Comparison of ENCODE assay signal across 13 mouse cellular contexts in the genomic region with DNA sequence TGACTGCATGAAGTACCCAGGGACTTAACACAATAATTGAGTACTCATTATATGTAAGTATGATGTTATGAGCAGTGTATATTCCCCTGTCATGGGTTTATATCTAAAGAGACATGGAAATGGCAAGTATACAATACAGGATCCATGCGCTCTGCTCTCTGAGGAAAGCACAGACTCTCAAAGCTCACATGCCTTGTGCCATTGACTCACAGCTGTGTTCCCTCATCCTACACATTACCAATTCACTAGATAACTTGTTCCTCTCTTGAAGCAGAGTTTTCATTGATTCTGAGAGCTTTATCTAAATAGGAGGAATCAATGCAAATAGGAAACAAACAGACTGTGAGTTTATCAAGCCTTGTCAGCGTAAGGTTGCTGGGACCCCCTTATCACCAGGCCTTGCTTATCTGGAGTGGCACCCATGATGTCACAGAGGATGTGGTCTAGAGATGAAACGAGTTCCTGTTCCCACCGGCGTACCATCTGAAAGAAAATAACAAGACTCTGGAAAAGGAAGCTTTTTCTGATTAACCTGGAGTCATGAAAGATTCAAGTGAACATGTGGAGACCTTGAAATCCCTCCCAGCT.
DNase-seq lines count a peak whose midpoint lies in the region; ATAC-seq and TF ChIP-seq lines count a peak whose summit lies in the region.
"Had no signal": no experiment of that assay in that cellular context is flagged by ENCODE, and none has a peak within 500 bp of the region (broad histone marks: within the 10 kb centered on the region; RNA-seq: fewer than 3 reads in every experiment).

No protein-coding gene starts in this region.

- H3K9ac ChIP-seq in liver, embryonic 11.5 days (ENCODE audit: low read depth, low read length): no peak overlapping the region
- no peak overlapping the region for H3K9ac ChIP-seq in hindbrain, embryonic 16.5 days (ENCODE audit: low read depth, low read length)
- H3K9ac ChIP-seq: limb, embryonic 12.5 days; midbrain, embryonic 12.5 days had no signal

- no peaks in the 10 kb centered on the region for H3K27me3 ChIP-seq in liver, embryonic 11.5 days (replicated peaks; ENCODE audit: control insufficient read depth, insufficient read depth, low read length)
- no peaks in the 10 kb centered on the region for H3K27me3 ChIP-seq in thymus, adult 2 months (ENCODE audit: control insufficient read depth, insufficient read depth, low read length)
- no peaks in the 10 kb centered on the region for H3K27me3 ChIP-seq in hindbrain, embryonic 16.5 days (replicated peaks; ENCODE audit: control insufficient read depth, insufficient read depth, low read length)
- H3K27me3 ChIP-seq: limb, embryonic 12.5 days; midbrain, embryonic 12.5 days had no signal

- WGBS in liver, embryonic 11.5 days: 18% methylated on average over 5 of the region's 5 CpGs
- 23% methylated on average over 5 of the region's 5 CpGs for WGBS in thymus, adult 2 months
- 82% methylated on average over 5 of the region's 5 CpGs for WGBS in hindbrain, embryonic 16.5 days

- peak; percentile 38 for DNase-seq in CD4-positive helper T cell, adult 2 months (ENCODE audit: low read depth, low spot score)
- peak; percentile 4 to 41 for DNase-seq in CD8-positive naive resting alpha-beta T cell, adult 2 months (ENCODE audit: low read depth in 2 of 2, low spot score in 2 of 2)
- DNase-seq in liver, embryonic 11.5 days (ENCODE audit: low spot score): no peak
- peak; percentile 31 for DNase-seq in thymus, adult 2 months
- no peak for DNase-seq in embryo, embryonic 11 days
- no peak for DNase-seq in kidney, adult 18-20 months
- DNase-seq: adrenal gland, postnatal 14 days; kidney, adult 11 months; kidney, postnatal 25 days; lung, postnatal 10 days had no signal

- H3K27ac ChIP-seq in liver, embryonic 11.5 days (ENCODE audit: low read depth, low read length): no peak overlapping the region
- H3K27ac ChIP-seq in thymus, adult 2 months (ENCODE audit: control insufficient read depth, insufficient read depth, low read length): no peak overlapping the region
- H3K27ac ChIP-seq in hindbrain, embryonic 16.5 days (ENCODE audit: low read depth, low read length): no peak overlapping the region
- H3K27ac ChIP-seq: limb, embryonic 12.5 days; midbrain, embryonic 12.5 days had no signal

- TF ChIP-seq CTCF in thymus, adult 2 months (IDR thresholded peaks at IDR 0.05; ENCODE audit: borderline replicate concordance, control insufficient read depth, extremely low read depth, insufficient read depth, low read length, poor library complexity): no peak

- H3K9me3 ChIP-seq in liver, embryonic 11.5 days (ENCODE audit: control insufficient read depth, low read length): no peaks in the 10 kb centered on the region
- 0 out of 2 replicates have a peak, but pooled peaks cover 2% of the 10 kb centered on the region for H3K9me3 ChIP-seq in hindbrain, embryonic 16.5 days (ENCODE audit: control insufficient read depth, low read length)
- H3K9me3 ChIP-seq: limb, embryonic 12.5 days; midbrain, embryonic 12.5 days had no signal

- H3K4me3 ChIP-seq in liver, embryonic 11.5 days (ENCODE audit: low read depth, low read length): no peak overlapping the region
- no peak overlapping the region for H3K4me3 ChIP-seq in thymus, adult 2 months (ENCODE audit: control insufficient read depth, insufficient read depth, low read length)
- no peak overlapping the region for H3K4me3 ChIP-seq in hindbrain, embryonic 16.5 days (ENCODE audit: low read length)
- H3K4me3 ChIP-seq: limb, embryonic 12.5 days; midbrain, embryonic 12.5 days had no signal

- H3K4me1 ChIP-seq in liver, embryonic 11.5 days (replicated peaks; ENCODE audit: control insufficient read depth, insufficient read depth, low read length): no peaks in the 10 kb centered on the region
- H3K4me1 ChIP-seq in thymus, adult 2 months (replicated peaks; ENCODE audit: control insufficient read depth, insufficient read depth, low read length): peaks cover 2% of the 10 kb centered on the region
- no peaks in the 10 kb centered on the region for H3K4me1 ChIP-seq in hindbrain, embryonic 16.5 days (ENCODE audit: control insufficient read depth, insufficient read depth, low read depth, low read length)
- H3K4me1 ChIP-seq: limb, embryonic 12.5 days; midbrain, embryonic 12.5 days had no signal

- H3K4me2 ChIP-seq in liver, embryonic 11.5 days: no peak overlapping the region
- H3K4me2 ChIP-seq in hindbrain, embryonic 16.5 days (ENCODE audit: low read length): no peak overlapping the region
- H3K4me2 ChIP-seq: limb, embryonic 12.5 days; midbrain, embryonic 12.5 days had no signal

- no peaks in the 10 kb centered on the region for H3K36me3 ChIP-seq in liver, embryonic 11.5 days (ENCODE audit: control insufficient read depth, insufficient read depth, low read length)
- no peaks in the 10 kb centered on the region for H3K36me3 ChIP-seq in thymus, adult 2 months (ENCODE audit: control insufficient read depth, insufficient read depth, low read length)
- no peaks in the 10 kb centered on the region for H3K36me3 ChIP-seq in hindbrain, embryonic 16.5 days (ENCODE audit: control insufficient read depth, insufficient read depth, low read length)
- H3K36me3 ChIP-seq: limb, embryonic 12.5 days; midbrain, embryonic 12.5 days had no signal

- no peak for TF ChIP-seq POLR2A in thymus, adult 2 months (IDR thresholded peaks at IDR 0.05; ENCODE audit: control insufficient read depth, extremely low read depth, insufficient read depth, low read length, poor library complexity)

- ATAC-seq in liver, embryonic 11.5 days (replicated peaks; ENCODE audit: low FRiP score): peak; percentile 82
- ATAC-seq in hindbrain, embryonic 16.5 days: no peak

Comparison
In these comparisons a context has a peak if more than half of its experiments do, and no peak if none do; other contexts are left out.
1. DNase-seq: peak in CD4-positive helper T cell, adult 2 months (single experiment), CD8-positive naive resting alpha-beta T cell, adult 2 months (2 of 2) and thymus, adult 2 months (single experiment); none in liver, embryonic 11.5 days (single experiment), embryo, embryonic 11 days (single experiment) and kidney, adult 18-20 months (single experiment).